Mouse (Mus musculus) lung, embryonic 15.5 days (tissue): Measurements from ENCODE around the gene Capsl. TPM values are rescaled to one million over a fixed set of nuclear protein-coding genes. Genes with fewer than 3 reads are reported as not detected.

Experiments used
- ATAC-seq: fragments of 200-750 bp; cut with Nextera tagmentation; 2 replicates; pipeline ENCODE4 v1.8.0; 2017; ENCODE audit warnings: moderate number of reproducible peaks, borderline replicate concordance; ENCODE audit not compliant: low FRiP score, low TSS enrichment; ENCODE audit errors: extremely low read depth
- H3K27ac ChIP-seq: fragments of 300-500 bp; sonication (generic); 2 replicates; pipeline ENCODE4 v1.5.1; 2015; ENCODE audit warnings: moderate library complexity, mild to moderate bottlenecking, inconsistent platforms
- H3K27me3 ChIP-seq: fragments of 300-500 bp; sonication (generic); 2 replicates; pipeline ENCODE4 v1.6.1; 2015; ENCODE audit warnings: inconsistent platforms
- H3K36me3 ChIP-seq: fragments of 300-500 bp; sonication (generic); 2 replicates; pipeline ENCODE4 v1.6.1; 2015; ENCODE audit warnings: inconsistent platforms
- H3K4me1 ChIP-seq: fragments of 300-500 bp; sonication (generic); 2 replicates; pipeline ENCODE4 v1.6.1; 2015; ENCODE audit warnings: inconsistent platforms
- H3K4me2 ChIP-seq: fragments of 300-500 bp; sonication (generic); 2 replicates; pipeline ENCODE4 v1.6.1; 2015; ENCODE audit warnings: inconsistent platforms, mild to moderate bottlenecking, moderate library complexity
- H3K4me3 ChIP-seq: fragments of 300-500 bp; sonication (generic); 2 replicates; pipeline ENCODE4 v1.5.1; 2015; ENCODE audit warnings: mild to moderate bottlenecking, inconsistent platforms
- H3K9ac ChIP-seq: fragments of 300-500 bp; sonication (generic); 2 replicates; pipeline ENCODE4 v1.6.1; 2015; ENCODE audit warnings: inconsistent platforms
- H3K9me3 ChIP-seq: fragments of 300-500 bp; sonication (generic); 2 replicates; pipeline ENCODE4 v1.6.1; 2016; ENCODE audit warnings: inconsistent platforms
- WGBS: fragments of 180-500 bp; shearing (Covaris S2); methylation state at CpG from one replicate; pipeline ENCODE4 v1.1.7; 2015; 5-methylcytosine and 5-hydroxymethylcytosine counted together
- polyA plus RNA-seq: library from polyadenylated mRNA; unstranded; fragments of >200 nt; fragmentation: Nextera tagmentation; extraction: Ambion mirVana; gene quantifications from 2 replicates; pipeline ENCODE4 v1.2.1, GENCODE M21; 2015

Gene Capsl
- 9.0 and 11.4 TPM in 2 replicates for polyA plus RNA-seq

- Histone ChIP-seq H3K4me3 (peak within 1 kb of the TSS; percentile 11; the same call in 1 of the 2 replicates), H3K36me3 (no peaks in the 10 kb centered on the region), H3K4me2 (peak within 1 kb of the TSS; percentile 33), H3K27ac (no peak within 1 kb of the TSS), H3K4me1 (no peaks in the 10 kb centered on the region), H3K9ac (no peak within 1 kb of the TSS), H3K27me3 (no peaks in the 10 kb centered on the region), H3K9me3 (no peaks in the 10 kb centered on the region)
- WGBS = 38% methylated on average over 12 of the region's 12 CpGs
- peak; percentile 90; the same call in 1 of the 2 replicates for ATAC-seq
These were observed at the start of gene Capsl for GRCm38 (mm10) chr15:9435534-9436180. Capsl (plus strand) TSS chr15:9436028.

GRCm38 (mm10) chr15:9409475-9409874 is 26.4 kb upstream of the Capsl start:
- H3K9ac ChIP-seq = no peak overlapping the region
- no peaks in the 10 kb centered on the region for H3K4me1 ChIP-seq
- WGBS = 74% methylated on average over 3 of the region's 3 CpGs
- H3K36me3 ChIP-seq = no peaks in the 10 kb centered on the region
- no peak overlapping the region for H3K4me3 ChIP-seq
- H3K4me2 ChIP-seq = no peak overlapping the region
- no peak for ATAC-seq
- H3K27ac ChIP-seq = no peak overlapping the region
- no peaks in the 10 kb centered on the region for H3K27me3 ChIP-seq
- no peaks in the 10 kb centered on the region for H3K9me3 ChIP-seq

- no peak for ATAC-seq
These were observed 14.7 kb upstream of the Capsl start for GRCm38 (mm10) chr15:9421163-9421562.

GRCm38 (mm10) chr15:9427849-9428248 is 8.0 kb upstream of the Capsl start:
- ATAC-seq = no peak
- Histone ChIP-seq H3K4me2 (no peak overlapping the region), H3K9me3 (no peaks in the 10 kb centered on the region), H3K4me3 (no peak overlapping the region), H3K27ac (no peak overlapping the region), H3K27me3 (no peaks in the 10 kb centered on the region), H3K9ac (no peak overlapping the region), H3K36me3 (no peaks in the 10 kb centered on the region), H3K4me1 (no peaks in the 10 kb centered on the region)

More at GRCm38 (mm10) chr15:9421163-9421562, 14.7 kb upstream of the Capsl start:
- no peak overlapping the region for H3K27ac ChIP-seq
- H3K27me3 ChIP-seq = no peaks in the 10 kb centered on the region
- H3K36me3 ChIP-seq = no peaks in the 10 kb centered on the region
- H3K4me3 ChIP-seq = no peak overlapping the region
- no peak overlapping the region for H3K4me2 ChIP-seq
- H3K9ac ChIP-seq = no peak overlapping the region
- no peaks in the 10 kb centered on the region for H3K9me3 ChIP-seq
- H3K4me1 ChIP-seq = no peaks in the 10 kb centered on the region

- Histone ChIP-seq H3K4me2 (no peak overlapping the region), H3K27ac (no peak overlapping the region), H3K4me3 (no peak overlapping the region), H3K4me1 (no peaks in the 10 kb centered on the region), H3K36me3 (no peaks in the 10 kb centered on the region), H3K9ac (no peak overlapping the region), H3K9me3 (no peaks in the 10 kb centered on the region), H3K27me3 (no peaks in the 10 kb centered on the region)
- no peak for ATAC-seq
- WGBS = 87% methylated on average over 3 of the region's 3 CpGs
These were observed 6.0 kb upstream of the Capsl start for GRCm38 (mm10) chr15:9429843-9430242.

- Histone ChIP-seq H3K4me2 (no peak overlapping the region), H3K4me3 (no peak overlapping the region), H3K9me3 (no peaks in the 10 kb centered on the region), H3K27me3 (no peaks in the 10 kb centered on the region), H3K4me1 (no peaks in the 10 kb centered on the region), H3K27ac (no peak overlapping the region), H3K36me3 (no peaks in the 10 kb centered on the region), H3K9ac (no peak overlapping the region)
- WGBS = 84% methylated on average over 1 of the region's 1 CpGs
- no peak for ATAC-seq
These were observed 16.2 kb downstream of the Capsl start for GRCm38 (mm10) chr15:9451999-9452398.

- H3K27me3 ChIP-seq = no peaks in the 10 kb centered on the region
- no peak overlapping the region for H3K9ac ChIP-seq
- no peak overlapping the region for H3K27ac ChIP-seq
- WGBS = 56% methylated on average over 1 of the region's 1 CpGs
- H3K4me2 ChIP-seq = no peak overlapping the region
- no peaks in the 10 kb centered on the region for H3K9me3 ChIP-seq
- no peak for ATAC-seq
- H3K4me3 ChIP-seq = no peak overlapping the region
- no peaks in the 10 kb centered on the region for H3K4me1 ChIP-seq
- H3K36me3 ChIP-seq = no peaks in the 10 kb centered on the region
These were observed 17.0 kb downstream of the Capsl start for GRCm38 (mm10) chr15:9452842-9453241.

GRCm38 (mm10) chr15:9454198-9454597 is 18.4 kb downstream of the Capsl start:
- Histone ChIP-seq H3K9me3 (no peaks in the 10 kb centered on the region), H3K4me1 (no peaks in the 10 kb centered on the region), H3K4me3 (no peak overlapping the region), H3K9ac (no peak overlapping the region), H3K4me2 (no peak overlapping the region), H3K27me3 (no peaks in the 10 kb centered on the region), H3K27ac (no peak overlapping the region), H3K36me3 (no peaks in the 10 kb centered on the region)
- WGBS = 67% methylated on average over 4 of the region's 4 CpGs
- ATAC-seq = no peak

GRCm38 (mm10) chr15:9455241-9455640 is 19.4 kb downstream of the Capsl start:
- ATAC-seq = peak; percentile 49; the same call in 1 of the 2 replicates
- H3K4me2 ChIP-seq = no peak overlapping the region
- H3K9ac ChIP-seq = no peak overlapping the region
- no peak overlapping the region for H3K27ac ChIP-seq
- H3K4me1 ChIP-seq = no peaks in the 10 kb centered on the region
- H3K27me3 ChIP-seq = no peaks in the 10 kb centered on the region
- 60% methylated on average over 4 of the region's 4 CpGs for WGBS
- no peaks in the 10 kb centered on the region for H3K36me3 ChIP-seq
- no peaks in the 10 kb centered on the region for H3K9me3 ChIP-seq
- no peak overlapping the region for H3K4me3 ChIP-seq

GRCm38 (mm10) chr15:9463521-9464027 is 27.7 kb downstream of the Capsl start:
- Histone ChIP-seq H3K4me2 (no peak overlapping the region), H3K36me3 (no peaks in the 10 kb centered on the region), H3K9me3 (no peaks in the 10 kb centered on the region), H3K4me1 (no peaks in the 10 kb centered on the region), H3K9ac (no peak overlapping the region), H3K27ac (no peak overlapping the region), H3K4me3 (no peak overlapping the region), H3K27me3 (no peaks in the 10 kb centered on the region)
- WGBS = 43% methylated on average over 7 of the region's 7 CpGs
- ATAC-seq = no peak

- WGBS = 9% methylated on average over 1 of the region's 1 CpGs
- no peaks in the 10 kb centered on the region for H3K36me3 ChIP-seq
- no peak for ATAC-seq
- H3K4me2 ChIP-seq = no peak overlapping the region
- no peaks in the 10 kb centered on the region for H3K9me3 ChIP-seq
- no peak overlapping the region for H3K27ac ChIP-seq
- H3K4me3 ChIP-seq = no peak overlapping the region
- no peaks in the 10 kb centered on the region for H3K4me1 ChIP-seq
- H3K9ac ChIP-seq = no peak overlapping the region
- H3K27me3 ChIP-seq = no peaks in the 10 kb centered on the region
These were observed 28.2 kb downstream of the Capsl start for GRCm38 (mm10) chr15:9464039-9464438.

- Histone ChIP-seq H3K27ac (no peak overlapping the region), H3K4me1 (no peaks in the 10 kb centered on the region), H3K4me2 (no peak overlapping the region), H3K4me3 (no peak overlapping the region), H3K36me3 (no peaks in the 10 kb centered on the region), H3K27me3 (no peaks in the 10 kb centered on the region), H3K9ac (no peak overlapping the region), H3K9me3 (no peaks in the 10 kb centered on the region)
- ATAC-seq = no peak
- WGBS = 71% methylated on average over 4 of the region's 4 CpGs
These were observed 35.3 kb downstream of the Capsl start for GRCm38 (mm10) chr15:9471053-9471685.
